Mouse (Mus musculus) MEL (cell line): ENCODE measurements around the gene Tmem132b. TPM values are rescaled to one million over a fixed set of nuclear protein-coding genes. Genes with fewer than 3 reads are reported as not detected.

Experiments used
- DNase-seq: peaks from one replicate; pipeline ENCODE4 v3.0.0; 2011; ENCODE audit warnings: low read depth, low spot score
- H3K27ac ChIP-seq: 2 replicates; pipeline ENCODE4 v1.5.1; 2012; ENCODE audit warnings: low read depth, mild to moderate bottlenecking, control low read depth, low read length, moderate library complexity; ENCODE audit not compliant: control insufficient read depth
- H3K27me3 ChIP-seq, 2 experiments: fragments of 150-350 bp in 1 of 2; sonication (generic) in 1 of 2; 2 replicates each; pipeline ENCODE4 v1.6.1; 2012; ENCODE audit warnings: low read length in 2 of 2, mild to moderate bottlenecking in 2 of 2, improper control_type of control experiment in 1 of 2, moderate library complexity in 1 of 2; ENCODE audit not compliant: insufficient read depth in 2 of 2, control insufficient read depth in 1 of 2
- H3K36me3 ChIP-seq, 2 experiments: 2 replicates each; pipeline ENCODE4 v1.6.1; 2012 to 2014; ENCODE audit warnings: low read length in 2 of 2, improper control_type of control experiment in 1 of 2, inconsistent platforms in 1 of 2, mild to moderate bottlenecking in 1 of 2; ENCODE audit not compliant: insufficient read depth in 2 of 2, control insufficient read depth in 1 of 2
- H3K4me1 ChIP-seq, 2 experiments: fragments of 150-350 bp in 1 of 2; sonication (generic) in 1 of 2; 2 replicates each; pipeline ENCODE4 v1.6.1; 2012; ENCODE audit warnings: low read length in 2 of 2, improper control_type of control experiment in 1 of 2, mild to moderate bottlenecking in 1 of 2; ENCODE audit not compliant: insufficient read depth in 2 of 2, control insufficient read depth in 1 of 2
- H3K4me3 ChIP-seq, 2 experiments: fragments of 150-350 bp in 1 of 2; sonication (generic) in 1 of 2; 2 replicates each; pipeline ENCODE4 v1.5.1; 2012; ENCODE audit warnings: low read depth in 2 of 2, low read length in 2 of 2, mild to moderate bottlenecking in 2 of 2, moderate library complexity in 2 of 2, control low read depth in 1 of 2, improper control_type of control experiment in 1 of 2; ENCODE audit not compliant: control insufficient read depth in 1 of 2, insufficient read depth in 1 of 2
- H3K79me2 ChIP-seq: 2 replicates; pipeline ENCODE4 v1.6.1; 2012; ENCODE audit warnings: mild to moderate bottlenecking, low read length, moderate library complexity; ENCODE audit not compliant: control insufficient read depth, poor library complexity, insufficient read depth
- H3K9ac ChIP-seq: 2 replicates; pipeline ENCODE4 v1.6.1; 2012; ENCODE audit warnings: low read depth, mild to moderate bottlenecking, control low read depth, low read length, moderate library complexity; ENCODE audit not compliant: control insufficient read depth, poor library complexity, severe bottlenecking
- H3K9me3 ChIP-seq: fragments of 150-350 bp; sonication (generic); replicated peaks from 2 replicates; pipeline ENCODE4 v1.6.1; 2012; ENCODE audit warnings: mild to moderate bottlenecking, low read length, improper control_type of control experiment, moderate library complexity; ENCODE audit not compliant: insufficient read depth
- CHD1 ChIP-seq: IDR thresholded peaks from 2 replicates; pipeline ENCODE4 v1.6.1; 2012; ENCODE audit warnings: low read depth, mild to moderate bottlenecking, inconsistent platforms, low read length, improper control_type of control experiment
- E2F4 ChIP-seq: IDR thresholded peaks from 2 replicates; pipeline ENCODE4 v1.6.1; 2011; ENCODE audit warnings: low read depth, low read length, improper control_type of control experiment, borderline replicate concordance
- ELF1 ChIP-seq: IDR thresholded peaks from 2 replicates; pipeline ENCODE4 v1.6.1; 2014; ENCODE audit warnings: low read depth, mild to moderate bottlenecking, inconsistent platforms, low read length, improper control_type of control experiment, moderate library complexity
- EP300 ChIP-seq, 2 experiments: IDR thresholded peaks; 2 replicates each; pipeline ENCODE4 v1.6.1; 2011; ENCODE audit warnings: improper control_type of control experiment in 2 of 2, low read length in 2 of 2, low read depth in 1 of 2, mild to moderate bottlenecking in 1 of 2
- MAFK ChIP-seq: IDR thresholded peaks from 2 replicates; pipeline ENCODE4 v1.6.1; 2011; ENCODE audit warnings: low read depth, mild to moderate bottlenecking, low read length, improper control_type of control experiment, borderline replicate concordance
- MAX ChIP-seq: IDR thresholded peaks from 2 replicates; pipeline ENCODE4 v1.6.1; 2011; ENCODE audit warnings: low read length, improper control_type of control experiment
- MXI1 ChIP-seq: IDR thresholded peaks from 2 replicates; pipeline ENCODE4 v1.6.1; 2011; ENCODE audit warnings: mild to moderate bottlenecking, low read depth, low read length, improper control_type of control experiment
- MYC ChIP-seq: IDR thresholded peaks from 2 replicates; pipeline ENCODE4 v1.6.1; 2011; ENCODE audit warnings: low read depth, mild to moderate bottlenecking, low read length, improper control_type of control experiment, moderate library complexity
- NELFE ChIP-seq: IDR thresholded peaks from 2 replicates; pipeline ENCODE4 v1.6.1; 2011; ENCODE audit warnings: low read depth, low read length, improper control_type of control experiment
- NRF1 ChIP-seq: IDR thresholded peaks from 2 replicates; pipeline ENCODE4 v1.6.1; 2014; ENCODE audit warnings: low read depth, mild to moderate bottlenecking, inconsistent platforms, low read length, improper control_type of control experiment, moderate library complexity; ENCODE audit not compliant: poor library complexity, insufficient read depth, severe bottlenecking
- RAD21 ChIP-seq: IDR thresholded peaks from 2 replicates; pipeline ENCODE4 v1.6.1; 2011; ENCODE audit warnings: mild to moderate bottlenecking, low read depth, low read length, improper control_type of control experiment
- SMC3 ChIP-seq: IDR thresholded peaks from 2 replicates; pipeline ENCODE4 v1.6.1; 2011; ENCODE audit warnings: low read depth, low read length, improper control_type of control experiment
- TAL1 ChIP-seq: IDR thresholded peaks from 2 replicates; pipeline ENCODE4 v1.6.1; 2012; ENCODE audit warnings: mild to moderate bottlenecking, inconsistent platforms, low read length, moderate library complexity, mixed read lengths
- TCF12 ChIP-seq: IDR thresholded peaks from 2 replicates; pipeline ENCODE4 v1.6.1; 2014; ENCODE audit warnings: low read depth, mild to moderate bottlenecking, inconsistent platforms, low read length, improper control_type of control experiment, moderate library complexity
- USF1 ChIP-seq: IDR thresholded peaks from 2 replicates; pipeline ENCODE4 v1.6.1; 2014; ENCODE audit warnings: low read depth, mild to moderate bottlenecking, inconsistent platforms, low read length, improper control_type of control experiment, moderate library complexity
- USF2 ChIP-seq, 2 experiments: IDR thresholded peaks; 2 replicates each; pipeline ENCODE4 v1.6.1; 2011 to 2012; ENCODE audit warnings: improper control_type of control experiment in 2 of 2, low read length in 2 of 2, borderline replicate concordance in 1 of 2, inconsistent platforms in 1 of 2, low read depth in 1 of 2, mild to moderate bottlenecking in 1 of 2; ENCODE audit not compliant: insufficient read depth in 1 of 2
- ZC3H11A ChIP-seq: IDR thresholded peaks from 2 replicates; pipeline ENCODE4 v1.6.1; 2012; ENCODE audit warnings: low read depth, mild to moderate bottlenecking, inconsistent platforms, low read length, improper control_type of control experiment
- ZMIZ1 ChIP-seq: IDR thresholded peaks from 2 replicates; pipeline ENCODE4 v1.6.1; 2012; ENCODE audit warnings: low read depth, mild to moderate bottlenecking, inconsistent platforms, low read length, improper control_type of control experiment, moderate library complexity
- ZNF384 ChIP-seq: IDR thresholded peaks from 2 replicates; pipeline ENCODE4 v1.6.1; 2012; ENCODE audit warnings: low read depth, mild to moderate bottlenecking, inconsistent platforms, low read length, improper control_type of control experiment
- polyA plus RNA-seq, 2 experiments: library from polyadenylated mRNA; stranded (reverse) in 1 of 2; unstranded in 1 of 2; fragments of >175 nt in 1 of 2; fragments of >200 nt in 1 of 2; gene quantifications; 2 replicates each; pipeline versions ENCODE4 v1.2.1 to v1.2.4; 2012; ENCODE audit warnings: low replicate concordance in 2 of 2, low read depth in 1 of 2; ENCODE audit not compliant: insufficient read length in 2 of 2, insufficient read depth in 1 of 2, missing spikeins in 1 of 2
- total RNA-seq: library from RNA; depleted of rRNA; stranded (reverse); fragments of 300-350 nt; gene quantifications from 2 replicates; pipeline ENCODE4 v1.2.3, GENCODE M21; 2012

Tmem132b gene
- total and polyA plus RNA-seq, 3 experiments, result not detected

GRCm38 (mm10) chr5:125807861-125808260 is 276.3 kb downstream of the Tmem132b start:
- Histone ChIP-seq H3K4me1 (no peaks in the 10 kb centered on the region), H3K27ac (no peak overlapping the region), H3K27me3 (no peaks in the 10 kb centered on the region), H3K36me3 (no peaks in the 10 kb centered on the region), H3K4me3 (no peak overlapping the region), H3K9ac (no peak overlapping the region), H3K79me2 (no peaks in the 10 kb centered on the region), H3K9me3 (no peaks in the 10 kb centered on the region)
- DNase-seq, result no peak
- no peak for TF ChIP-seq SMC3
- no peak for TF ChIP-seq TAL1

GRCm38 (mm10) chr5:125829342-125829741 is 297.8 kb downstream of the Tmem132b start:
- no peaks in the 10 kb centered on the region for H3K36me3 ChIP-seq
- no peaks in the 10 kb centered on the region for H3K4me1 ChIP-seq
- H3K79me2 ChIP-seq, result no peaks in the 10 kb centered on the region
- no peak overlapping the region for H3K4me3 ChIP-seq
- DNase-seq, result no peak
- no peak overlapping the region for H3K27ac ChIP-seq
- no peak for TF ChIP-seq MXI1
- TF ChIP-seq RAD21, result no peak
- TF ChIP-seq MAX, result no peak
- TF ChIP-seq USF2 (IDR thresholded peaks at IDR 0.05; ENCODE audit: borderline replicate concordance in 1 of 2, insufficient read depth in 1 of 2, low read depth in 1 of 2, low read length in 2 of 2), result no peak
- no peak for TF ChIP-seq ELF1
- TF ChIP-seq NRF1, result no peak
- TF ChIP-seq MYC, result no peak
- no peak for TF ChIP-seq E2F4
- no peak for TF ChIP-seq EP300 (IDR thresholded peaks at IDR 0.05; ENCODE audit: low read depth in 1 of 2, low read length in 2 of 2)
- no peaks in the 10 kb centered on the region for H3K9me3 ChIP-seq
- H3K27me3 ChIP-seq, result no peaks in the 10 kb centered on the region
- H3K9ac ChIP-seq, result no peak overlapping the region

GRCm38 (mm10) chr5:125835890-125836289 is 304.3 kb downstream of the Tmem132b start:
- Histone ChIP-seq H3K27me3 (no peaks in the 10 kb centered on the region; a peak in 1 of 4 replicates), H3K9me3 (no peaks in the 10 kb centered on the region), H3K79me2 (no peaks in the 10 kb centered on the region), H3K4me3 (no peak overlapping the region)
- no peak for DNase-seq
- TF ChIP-seq ZNF384 (no peak), MAFK (no peak), CHD1 (no peak), ZC3H11A (no peak), ZMIZ1 (no peak), TCF12 (no peak), NELFE (no peak), USF1 (no peak)
- TF ChIP-seq, all 39 proteins: peak for 0
- no peaks in the 10 kb centered on the region for H3K36me3 ChIP-seq
- no peak overlapping the region for H3K9ac ChIP-seq
- no peaks in the 10 kb centered on the region for H3K4me1 ChIP-seq
- H3K27ac ChIP-seq, result no peak overlapping the region
